Mouse (Mus musculus) c-Kit-positive CD71-positive TER-119-positive erythroid progenitor cells, embryonic 14.5 days (primary cell): ENCODE results near the gene Rorb.

ENCODE experiments used
- DNase-seq: peaks from one replicate; pipeline ENCODE4 v3.0.0-alpha.2; 2013; ENCODE audit warnings: low spot score

Gene Rorb

GRCm38 (mm10) chr19:18888491-18889116 lies 222.4 kb downstream of the Rorb start:
- DNase-seq: no peak

- DNase-seq: no peak
Measured at GRCm38 (mm10) chr19:18887646-18888407, 223.2 kb downstream of the Rorb start.

- no peak for DNase-seq
Measured at GRCm38 (mm10) chr19:18881162-18881561, 229.8 kb downstream of the Rorb start.
